Mouse (Mus musculus) liver, embryonic 15.5 days (tissue): ENCODE measurements around the gene Pnma5. TPM values are rescaled to one million over a fixed set of nuclear protein-coding genes. Genes with fewer than 3 reads are reported as not detected.

Experiments used
- microRNA counts: library from miRNA; unstranded; fragments of <30 nt; microRNA quantifications from one replicate; lab custom pipeline; 2016
- microRNA-seq: library from miRNA; unstranded; fragments of <30 nt; microRNA quantifications from one replicate; pipeline ENCODE4, GENCODE M21; 2016
- polyA plus RNA-seq: library from polyadenylated mRNA; unstranded; fragments of >200 nt; fragmentation: Nextera tagmentation; extraction: Ambion mirVana; gene quantifications from 2 replicates; pipeline ENCODE4 v1.2.1, GENCODE M21; 2015

Pnma5 gene
- polyA plus RNA-seq, 1 experiment from 2014 or later = 0.06 TPM

MicroRNA genes within 50 kb of the gene (microRNA counts, 519-probe panel; counts per million panel counts)
- 607 counts per million, percentile 1 among the panel's probes with 10 or more counts for microRNA mmu-miR-2137 (lab: Ali Mortazavi, UCI)

Small RNA genes within 50 kb of the gene (microRNA-seq; reads per million reads assigned to microRNA genes)
- 1.3 reads per million for gene Mir2137

Other genes with a start within 250 kb of the Pnma5 start
- gene Gabrq, start 211.9 kb downstream of the Pnma5 start, polyA plus RNA-seq = not detected in 2 replicates
- gene Cetn2, start 118.7 kb downstream of the Pnma5 start, polyA plus RNA-seq = 21.0 and 25.5 TPM in 2 replicates
- gene Nsdhl, start 118.5 kb downstream of the Pnma5 start, polyA plus RNA-seq = 26.1 and 26.7 TPM in 2 replicates
- gene Zfp185, start 49.8 kb downstream of the Pnma5 start, polyA plus RNA-seq = 1.2 TPM in 2 replicates
- gene Pnma3, start 27.7 kb upstream of the Pnma5 start, polyA plus RNA-seq = not detected in 2 replicates
- gene Xlr4a, start 45.4 kb upstream of the Pnma5 start, polyA plus RNA-seq = 0.68 and 1.4 TPM in 2 replicates
- gene Xlr3a, start 60.0 kb upstream of the Pnma5 start, polyA plus RNA-seq = 2.4 and 3.2 TPM in 2 replicates
- gene Gm14685, start 79.9 kb upstream of the Pnma5 start, polyA plus RNA-seq = 0.12 and 0.17 TPM in 2 replicates
- not detected in 2 replicates for gene Xlr5b, start 111.7 kb upstream of the Pnma5 start, polyA plus RNA-seq
- 0.12 and 0.28 TPM in 2 replicates for gene DXBay18, start 112.3 kb upstream of the Pnma5 start, polyA plus RNA-seq
- not detected in 2 replicates for gene Spin2d, start 139.9 kb upstream of the Pnma5 start, polyA plus RNA-seq
- 2.1 and 2.2 TPM in 2 replicates for gene Xlr3b, start 155.1 kb upstream of the Pnma5 start, polyA plus RNA-seq
- 1.4 and 1.7 TPM in 2 replicates for gene Xlr4b, start 177.2 kb upstream of the Pnma5 start, polyA plus RNA-seq
- 3.2 and 3.5 TPM in 2 replicates for gene F8a, start 191.2 kb upstream of the Pnma5 start, polyA plus RNA-seq
- gene Xlr4c, start 206.0 kb upstream of the Pnma5 start, polyA plus RNA-seq = 0.26 and 0.71 TPM in 2 replicates
- gene Xlr3c, start 228.3 kb upstream of the Pnma5 start, polyA plus RNA-seq = 0.08 TPM in 1 of 2 replicates, not detected in the other